Mouse (Mus musculus): ENCODE measurements around the gene Bcl7b. TPM values are rescaled to one million over a fixed set of nuclear protein-coding genes. Genes with fewer than 3 reads are reported as not detected.

Gene Bcl7b
- total RNA-seq (2023), result 79.5 TPM

GRCm38 (mm10) chr5:135168063-135169062, at the start of gene Bcl7b:
TSS of gene Bcl7b (plus strand) at chr5:135168283.

GRCm38 (mm10) chr5:135149053-135149819, 18.8 kb upstream of the Bcl7b start, which contains the start of gene Tbl2:
TSS of gene Tbl2 (plus strand) at chr5:135149657.

GRCm38 (mm10) chr5:135186621-135187348, 18.7 kb downstream of the Bcl7b start, which contains the start of gene Baz1b:
TSS of gene Baz1b (plus strand) at chr5:135187264.

Other genes starting within 250 kb of the Bcl7b start
- gene Mettl27, start 235.9 kb upstream of the Bcl7b start, total RNA-seq (2023), result 13.4 TPM
- not detected for gene Cldn4, start 221.3 kb upstream of the Bcl7b start, total RNA-seq (2023)
- gene Cldn3, start 182.1 kb upstream of the Bcl7b start, total RNA-seq (2023), result not detected
- gene Abhd11, start 159.1 kb upstream of the Bcl7b start, total RNA-seq (2023), result 51.4 TPM
- gene Stx1a, start 144.8 kb upstream of the Bcl7b start, total RNA-seq (2023), result 45.3 TPM
- gene Dnajc30, start 104.1 kb upstream of the Bcl7b start, total RNA-seq (2023), result 17.9 TPM
- gene Bud23, start 103.3 kb upstream of the Bcl7b start, total RNA-seq (2023), result 87.1 TPM
- gene Vps37d, start 90.0 kb upstream of the Bcl7b start, total RNA-seq (2023), result not detected
- not detected for gene Mlxipl, start 78.4 kb upstream of the Bcl7b start, total RNA-seq (2023)
- 10.0 TPM for gene Tbl2, start 18.6 kb upstream of the Bcl7b start, total RNA-seq (2023)
- gene Baz1b, start 19.0 kb downstream of the Bcl7b start, total RNA-seq (2023), result 89.3 TPM
- not detected for gene Fzd9, start 82.9 kb downstream of the Bcl7b start, total RNA-seq (2023)
- not detected for gene Fkbp6, start 181.8 kb downstream of the Bcl7b start, total RNA-seq (2023)
- not detected for gene Trim50, start 185.0 kb downstream of the Bcl7b start, total RNA-seq (2023)
- 35.6 TPM for gene Nsun5, start 201.7 kb downstream of the Bcl7b start, total RNA-seq (2023)
- 51.6 TPM for gene Pom121, start 226.3 kb downstream of the Bcl7b start, total RNA-seq (2023)